Mouse (Mus musculus) CD4-positive, CD25-positive, alpha-beta regulatory T cell, adult 4 months (primary cell): ENCODE data around the gene Ssbp3. TPM values are rescaled to one million over a fixed set of nuclear protein-coding genes. Genes with fewer than 3 reads are reported as not detected.
A peak's percentile ranks its signal among the peaks of the same experiment; 100 is the strongest.

Experiments used
- ATAC-seq: one replicate; pipeline ENCODE4 v1.8.0; 2017
- polyA plus RNA-seq, 2 experiments: library from polyadenylated mRNA; unstranded; fragments of 100-300 nt; shearing (Covaris generic); gene quantifications; one replicate each; pipeline ENCODE4 v1.2.1; 2017

Gene Ssbp3
- polyA plus RNA-seq, 2 experiments from 2014 or later: 60.0 to 60.9 TPM

- ATAC-seq: peak; percentile 19
These were observed 25.1 kb downstream of the Ssbp3 start for GRCm38 (mm10) chr4:106935583-106935935.

GRCm38 (mm10) chr4:106936041-106936440 lies 25.5 kb downstream of the Ssbp3 start:
- no peak for ATAC-seq

- ATAC-seq: no peak
These were observed 26.2 kb downstream of the Ssbp3 start for GRCm38 (mm10) chr4:106936741-106937140.

GRCm38 (mm10) chr4:106938506-106939222 lies 28.2 kb downstream of the Ssbp3 start:
- no peak for ATAC-seq

GRCm38 (mm10) chr4:106939223-106939918 lies 28.9 kb downstream of the Ssbp3 start:
- ATAC-seq: no peak

- no peak for ATAC-seq
These were observed 29.4 kb downstream of the Ssbp3 start for GRCm38 (mm10) chr4:106939919-106940227.

- no peak for ATAC-seq
These were observed 30.4 kb downstream of the Ssbp3 start for GRCm38 (mm10) chr4:106940945-106941344.

GRCm38 (mm10) chr4:106941475-106941874 lies 31.0 kb downstream of the Ssbp3 start:
- ATAC-seq: no peak

GRCm38 (mm10) chr4:106942491-106942890 lies 32.0 kb downstream of the Ssbp3 start:
- ATAC-seq: no peak

- no peak for ATAC-seq
These were observed 33.1 kb downstream of the Ssbp3 start for GRCm38 (mm10) chr4:106943627-106944026.

- no peak for ATAC-seq
These were observed 34.4 kb downstream of the Ssbp3 start for GRCm38 (mm10) chr4:106944898-106945297.

GRCm38 (mm10) chr4:106947741-106948140 lies 37.2 kb downstream of the Ssbp3 start:
- ATAC-seq: no peak

GRCm38 (mm10) chr4:106948546-106948945 lies 38.0 kb downstream of the Ssbp3 start:
- no peak for ATAC-seq

- ATAC-seq: no peak
These were observed 38.7 kb downstream of the Ssbp3 start for GRCm38 (mm10) chr4:106949200-106949599.

GRCm38 (mm10) chr4:106950801-106951200 lies 40.3 kb downstream of the Ssbp3 start:
- no peak for ATAC-seq

GRCm38 (mm10) chr4:106951455-106951854 lies 41.0 kb downstream of the Ssbp3 start:
- peak; percentile 49 for ATAC-seq

- ATAC-seq: no peak
These were observed 42.7 kb downstream of the Ssbp3 start for GRCm38 (mm10) chr4:106953221-106953620.

GRCm38 (mm10) chr4:106953760-106954159 lies 43.3 kb downstream of the Ssbp3 start:
- ATAC-seq: no peak

- no peak for ATAC-seq
These were observed 45.5 kb downstream of the Ssbp3 start for GRCm38 (mm10) chr4:106955729-106956712.

GRCm38 (mm10) chr4:106958117-106958516 lies 47.6 kb downstream of the Ssbp3 start:
- peak; percentile 98 for ATAC-seq

GRCm38 (mm10) chr4:106958561-106958960 lies 48.1 kb downstream of the Ssbp3 start:
- ATAC-seq: no peak

- ATAC-seq: no peak
These were observed 49.2 kb downstream of the Ssbp3 start for GRCm38 (mm10) chr4:106959506-106960302.
